Mouse (Mus musculus) mouse embryonic stem cell (cell line): Measurements from ENCODE around the gene Pcgf1.

Experiments used
- in situ Hi-C, 2 experiments: fragments of 300-500 bp; cut with MboI; formaldehyde crosslinking; loops; 1 replicate in 1 of 2; 3 replicates in 1 of 2; pipeline ENCODE4 v1.14.3; 2019 to 2020; ENCODE audit warnings: low sequenced_read_pairs in 2 of 2, low pct_unique_long_range_greater_than_20kb in 1 of 2, mixed read lengths in 1 of 2; ENCODE audit not compliant: unreplicated experiment in 1 of 2

The Pcgf1 gene

DNA sequence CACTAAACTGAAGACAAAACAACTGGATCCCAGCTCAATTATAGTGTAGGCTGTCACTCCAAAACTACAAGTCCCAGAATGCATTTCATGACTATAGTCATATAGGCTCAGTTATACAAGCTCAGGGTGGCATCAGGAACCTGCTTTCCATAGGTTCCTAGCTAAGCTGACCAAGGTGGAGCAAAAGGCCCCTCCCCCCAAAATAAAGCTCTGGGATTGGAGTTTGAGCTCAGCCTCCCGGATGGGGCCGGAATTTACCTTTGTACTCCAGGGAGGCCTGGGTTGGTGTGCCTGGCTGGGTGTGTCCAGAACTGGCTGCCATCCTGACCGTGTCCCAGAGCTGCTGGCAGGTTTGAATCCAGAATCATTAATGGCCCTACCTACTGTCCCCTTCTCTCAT is 19.9 kb upstream of the Pcgf1 start, which contains the start of gene Dqx1:
Gene Dqx1, plus strand, starts transcription at position 55 of the 400 bp plus-strand sequence.
- in situ Hi-C loops, result no loop called here

DNA sequence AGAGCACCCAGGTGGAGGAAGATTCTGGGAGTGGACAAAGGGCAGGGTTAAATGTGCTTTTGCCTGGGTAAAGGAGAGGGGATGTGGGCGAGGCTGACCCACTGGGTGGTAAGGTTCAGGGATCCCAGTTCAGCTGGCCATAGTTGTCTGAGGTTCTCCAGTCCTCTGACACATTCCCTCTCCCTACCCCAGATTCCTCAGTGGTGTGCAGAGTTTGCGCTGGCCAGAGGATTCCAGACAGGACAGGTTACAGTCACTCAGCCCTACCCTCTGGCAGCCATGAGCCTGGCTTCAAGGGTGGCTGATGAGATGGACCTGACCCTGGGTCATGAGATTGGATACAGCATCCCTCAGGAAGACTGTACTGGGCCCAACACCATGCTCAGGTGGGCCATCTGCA is 18.9 kb upstream of the Pcgf1 start:
- in situ Hi-C loops, result no loop called here

DNA sequence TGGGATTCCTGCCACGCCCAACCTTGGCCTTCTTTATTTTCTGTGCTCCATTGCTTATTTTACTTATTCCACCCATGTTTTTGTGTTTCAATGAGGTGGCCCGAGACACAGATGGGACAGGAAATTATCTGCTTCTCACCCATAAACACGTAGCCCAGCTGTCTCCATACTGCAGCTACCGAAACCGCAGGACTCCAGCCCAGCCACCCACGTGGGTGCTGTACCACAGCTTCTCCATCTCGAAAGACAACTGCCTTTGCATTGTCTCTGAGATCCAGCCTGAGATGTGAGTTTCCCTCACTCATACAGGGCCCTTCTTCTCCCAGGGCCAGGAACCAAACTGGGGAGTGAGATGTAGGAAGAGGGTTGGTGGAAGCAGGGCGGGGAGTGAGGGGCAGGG is 11.7 kb upstream of the Pcgf1 start:
- in situ Hi-C loops, result loop anchor here in 1 of 2 experiments (10.0 kb wide), 1 partner anchor 649 kb away; the partner anchor contains the start of gene Vax2

DNA sequence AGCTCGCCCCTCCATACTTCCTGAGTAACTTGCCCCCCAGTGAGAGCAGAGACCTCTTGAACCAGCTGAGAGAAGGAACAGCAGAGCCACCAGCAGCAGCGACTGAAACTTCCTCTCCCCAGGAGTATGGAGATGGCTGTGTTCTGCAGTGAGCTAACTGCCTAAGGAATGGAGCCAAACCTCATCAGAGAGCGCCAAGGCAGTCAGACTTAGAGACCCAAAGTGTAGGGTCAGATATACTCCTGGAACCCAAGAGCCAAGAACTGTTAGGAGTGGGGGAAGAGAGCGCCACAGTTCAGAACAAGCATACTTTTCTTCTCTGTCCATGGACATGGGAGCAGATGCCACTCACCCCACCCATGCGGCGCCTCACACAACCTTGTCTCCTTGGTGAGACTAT is 11.2 kb upstream of the Pcgf1 start:
- in situ Hi-C loops, result loop anchor here in 1 of 2 experiments (10.0 kb wide), 1 partner anchor 648 kb away; the partner anchor contains the start of gene Vax2

DNA sequence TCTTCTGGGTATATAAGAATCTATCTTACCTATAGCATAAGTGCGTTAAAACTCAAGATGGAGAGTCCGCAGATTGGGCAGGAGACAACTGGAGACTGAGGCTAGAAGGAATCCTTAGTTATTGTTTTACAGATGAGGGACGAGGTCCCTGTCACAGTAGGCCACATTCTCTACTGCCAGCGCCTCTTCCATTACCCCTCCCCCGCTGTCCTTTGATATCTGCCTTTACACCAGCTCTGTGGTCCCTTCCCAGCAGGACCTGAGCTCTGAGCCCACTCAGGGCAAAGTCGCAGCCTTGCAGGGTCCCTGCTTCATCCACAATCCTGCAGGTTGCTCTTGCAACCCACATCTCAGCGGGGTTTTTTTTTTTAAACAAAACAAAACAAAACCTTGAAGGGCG is 9.4 kb upstream of the Pcgf1 start:
- in situ Hi-C loops, result loop anchor here in 1 of 2 experiments (10.0 kb wide), 1 partner anchor 647 kb away; the partner anchor contains the start of gene Vax2

DNA sequence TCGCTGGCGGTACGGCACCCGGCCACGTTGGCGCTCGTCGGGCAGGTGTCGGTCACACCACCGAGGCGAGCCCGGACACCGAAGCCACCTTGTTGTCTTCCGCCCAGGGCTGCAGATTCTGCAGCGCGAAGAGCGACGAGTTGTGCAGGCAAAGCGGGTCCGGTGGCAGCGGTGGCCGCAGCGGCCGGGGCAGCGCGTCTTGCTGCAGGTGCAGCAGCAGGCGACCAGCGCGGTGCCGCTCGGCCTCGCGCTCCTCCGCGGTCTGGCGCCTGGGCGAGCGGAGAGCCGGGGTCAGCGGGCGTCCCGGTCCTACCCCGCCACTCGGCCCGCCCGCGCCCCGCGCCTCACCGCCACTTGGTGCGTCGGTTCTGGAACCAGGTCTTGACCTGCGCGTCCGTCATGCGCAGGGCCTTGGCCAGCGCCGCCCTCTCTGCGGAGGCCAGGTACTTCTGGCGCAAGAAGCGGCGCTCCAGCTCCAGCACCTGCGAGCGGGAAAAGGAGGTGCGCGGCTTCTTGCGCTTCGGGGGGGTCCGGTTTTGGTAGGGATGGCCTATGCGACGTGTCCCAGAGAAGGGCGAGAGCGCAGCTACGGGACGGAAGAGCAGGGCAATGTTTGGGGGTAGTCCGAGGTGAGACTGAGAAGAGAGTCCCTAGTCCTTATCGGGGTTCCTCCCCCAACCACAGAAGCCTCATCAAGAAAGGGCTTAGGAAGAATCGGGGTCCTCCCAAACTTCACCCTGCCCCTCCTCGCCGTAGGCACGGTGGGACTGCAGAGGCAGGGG is 8.8 kb upstream of the Pcgf1 start:
- in situ Hi-C loops, result loop anchor here in 1 of 2 experiments (10.0 kb wide), 1 partner anchor 646 kb away; the partner anchor contains the start of gene Vax2

DNA sequence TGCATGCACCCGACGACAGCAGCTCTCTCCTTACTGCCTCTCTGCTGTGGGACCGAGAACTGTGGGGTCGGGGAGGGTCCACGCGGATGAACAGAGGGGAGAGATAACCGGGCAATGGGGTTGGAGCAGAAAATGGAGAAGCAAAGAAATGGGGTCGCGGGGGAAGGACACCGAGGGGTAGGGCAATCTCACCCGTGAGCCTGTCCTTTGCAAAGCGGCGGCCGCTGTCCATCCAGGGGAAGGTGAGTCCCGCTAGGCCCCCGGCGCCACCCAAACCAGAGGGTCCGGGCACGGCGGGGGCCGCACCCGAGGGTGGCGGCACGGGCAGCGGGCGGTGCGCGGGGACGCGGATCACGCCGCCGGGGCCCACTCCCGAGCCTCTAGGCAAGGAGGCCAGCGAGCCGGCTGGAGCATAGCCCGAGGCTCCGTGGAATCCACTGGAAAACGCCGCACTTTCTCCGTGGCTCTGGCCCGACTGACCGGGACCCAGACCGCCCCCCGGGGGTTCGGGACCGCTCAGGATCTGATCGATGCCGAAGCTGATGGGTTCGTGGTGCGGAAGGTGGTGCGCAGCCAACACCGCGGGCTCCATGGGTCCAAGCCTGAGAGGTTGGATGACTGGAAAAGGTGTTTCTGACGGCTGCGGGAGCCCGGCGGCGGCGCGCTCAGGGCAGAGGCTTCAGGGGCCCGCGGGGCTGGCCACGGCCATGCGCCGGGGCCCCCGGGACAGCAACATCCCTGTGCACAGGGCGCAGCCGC is 8.0 kb upstream of the Pcgf1 start:
- in situ Hi-C loops, result loop anchor here in 1 of 2 experiments (10.0 kb wide), 1 partner anchor 645 kb away; the partner anchor contains the start of gene Vax2

DNA sequence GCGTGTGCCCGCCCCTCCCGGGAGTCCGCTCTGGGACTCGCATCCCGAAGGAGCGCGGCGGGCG is 7.6 kb upstream of the Pcgf1 start, which contains the start of gene Tlx2:
Gene Tlx2, minus strand, starts transcription at position 47 of the 64 bp plus-strand sequence.
- in situ Hi-C loops, result no loop called here

DNA sequence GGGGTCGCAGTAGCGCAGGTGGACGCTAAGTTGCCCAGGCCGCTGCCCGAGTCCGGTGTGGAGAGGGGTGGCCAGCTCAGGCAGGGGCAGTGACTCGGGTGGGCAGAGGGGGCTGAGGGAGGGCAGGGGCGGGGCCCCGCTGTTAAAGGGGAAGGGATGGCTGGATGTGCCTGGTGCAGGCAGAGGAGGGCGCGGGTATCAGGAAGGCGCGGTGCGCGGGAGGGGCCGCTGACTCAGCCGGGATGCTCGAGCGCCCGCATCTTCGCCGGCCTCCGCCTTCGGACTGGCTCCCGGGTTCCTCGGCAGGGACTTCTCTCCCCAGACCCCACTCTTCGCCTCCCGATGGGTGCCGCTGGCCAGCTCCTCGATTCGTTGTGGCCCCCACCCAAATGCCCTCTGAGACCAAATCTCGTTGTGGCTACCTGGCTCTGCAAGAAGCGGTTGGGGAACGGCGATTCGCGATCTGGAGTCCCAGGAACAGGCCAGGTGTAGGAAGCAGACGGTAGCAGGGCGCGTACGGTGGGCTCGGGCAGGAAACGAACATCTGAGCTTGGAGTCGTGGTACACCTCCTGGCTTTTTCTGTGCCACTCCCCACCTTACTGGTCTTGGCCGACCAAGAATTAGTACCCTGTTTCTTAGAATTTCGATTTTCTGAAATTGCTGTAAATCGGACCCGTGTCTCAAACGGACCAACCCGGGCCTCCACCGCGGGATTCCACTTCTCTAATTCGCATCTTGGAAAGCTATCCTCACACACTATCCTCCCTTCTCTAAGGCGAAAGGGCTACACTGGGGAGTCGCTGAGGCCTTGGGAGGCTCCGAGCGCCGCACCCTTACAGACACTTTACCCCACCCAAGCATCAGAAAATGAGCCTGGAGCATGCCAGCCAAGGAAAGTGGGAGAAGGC is 7.1 kb upstream of the Pcgf1 start:
- in situ Hi-C loops, result no loop called here

DNA sequence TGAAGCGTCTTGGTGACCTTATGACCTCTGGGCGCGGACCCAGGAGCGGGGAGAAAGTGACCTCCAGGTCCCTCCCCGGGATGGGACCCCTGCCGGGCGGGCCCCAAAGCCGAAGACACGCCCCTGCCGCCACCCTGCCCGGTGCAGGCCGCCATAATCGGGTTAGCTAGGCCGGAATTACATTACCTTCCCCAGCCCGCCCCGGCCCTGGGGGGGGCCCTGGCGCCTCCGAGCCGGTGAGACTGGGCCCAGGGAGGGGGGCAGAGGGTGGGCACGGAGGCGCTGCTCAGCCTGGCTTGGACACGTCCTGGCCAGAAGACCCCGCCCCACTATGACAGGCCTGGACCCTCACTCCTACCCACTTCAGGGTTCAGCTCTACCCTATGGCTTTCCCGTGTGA is 6.4 kb upstream of the Pcgf1 start:
- in situ Hi-C loops, result no loop called here

DNA sequence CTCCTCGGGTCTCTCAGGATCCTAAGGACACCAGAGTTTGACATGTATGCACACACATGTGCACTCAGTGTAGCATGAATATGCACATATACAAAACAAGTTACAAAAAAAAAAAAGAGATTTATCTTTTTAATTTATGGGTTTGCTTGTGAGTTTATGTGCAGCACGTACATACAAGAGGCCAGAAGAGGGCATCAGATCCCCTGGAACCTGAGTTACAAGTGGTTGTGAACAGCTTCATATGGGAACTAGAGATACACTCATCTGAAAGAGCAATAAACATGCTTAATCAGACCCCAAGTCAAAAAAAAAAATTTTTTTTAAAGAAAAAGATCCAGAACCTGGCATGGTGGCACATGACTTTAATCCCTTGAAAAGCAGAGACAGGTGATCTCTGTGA is 2.7 kb upstream of the Pcgf1 start:
- in situ Hi-C loops, result no loop called here

DNA sequence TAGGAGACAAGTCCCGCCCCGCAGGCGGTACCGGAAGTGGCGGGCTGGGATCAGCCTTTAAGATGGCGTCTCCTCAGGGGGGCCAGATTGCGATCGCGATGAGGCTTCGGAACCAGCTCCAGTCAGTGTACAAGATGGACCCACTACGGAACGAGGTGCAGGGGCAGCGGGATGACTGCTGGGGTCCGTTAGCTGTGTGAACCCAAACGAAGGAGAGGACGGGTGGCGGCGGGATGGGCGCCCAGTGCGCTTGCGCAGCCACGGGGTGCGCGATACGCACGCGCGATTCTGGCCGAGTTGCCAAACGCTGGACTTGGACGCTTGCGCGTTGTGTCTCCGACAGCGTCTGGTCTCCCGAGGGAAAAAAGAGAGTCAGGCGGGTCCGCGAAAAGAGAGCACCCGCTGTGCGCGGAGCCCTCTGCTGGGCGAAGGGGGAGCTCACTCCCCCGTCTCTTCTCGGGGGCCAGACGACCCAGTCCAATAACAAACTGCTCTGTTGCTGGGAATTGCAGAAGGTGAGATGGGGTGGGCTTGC is 722 bp downstream of the Pcgf1 start:
- in situ Hi-C loops, result no loop called here

DNA sequence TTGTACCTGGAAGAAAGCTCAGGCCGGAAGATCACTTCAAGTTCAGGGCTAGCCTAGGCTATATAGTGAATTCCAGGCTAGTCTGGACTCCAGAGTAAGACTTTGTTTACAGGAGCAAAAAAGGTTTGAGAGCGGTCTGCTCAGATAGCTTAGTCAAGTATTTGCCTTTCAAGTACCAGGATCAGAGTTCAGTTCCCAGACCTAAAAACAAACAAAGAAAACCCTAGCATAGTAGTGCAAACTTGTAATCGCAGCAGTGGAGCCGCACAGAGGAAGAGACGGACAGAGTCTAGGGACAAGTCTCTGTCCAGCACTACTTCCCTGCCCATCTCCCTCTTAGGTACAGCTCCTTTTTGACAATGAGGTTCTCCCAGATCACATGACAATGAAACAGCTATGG is 2.5 kb downstream of the Pcgf1 start:
- in situ Hi-C loops, result no loop called here

DNA sequence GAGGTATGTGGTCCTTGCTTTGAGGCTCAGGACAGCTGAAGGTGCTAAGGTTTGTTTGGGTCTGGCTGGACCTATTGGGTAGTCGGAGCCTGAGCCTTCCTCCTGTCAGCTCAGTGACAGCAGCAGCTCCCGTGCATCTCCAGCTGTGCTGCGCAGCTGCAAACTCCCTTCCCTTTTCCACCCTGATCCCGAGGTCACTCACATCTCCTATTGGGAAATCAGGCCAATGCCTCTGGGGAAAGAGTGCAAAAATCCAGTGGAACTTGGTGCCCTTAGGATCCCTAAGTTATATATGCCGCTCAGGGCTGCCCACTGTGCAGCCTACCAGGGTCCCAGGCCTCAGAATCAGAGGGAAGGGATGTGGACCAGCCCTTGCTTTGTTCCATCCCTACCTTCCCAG is 5.8 kb downstream of the Pcgf1 start:
- in situ Hi-C loops, result no loop called here

DNA sequence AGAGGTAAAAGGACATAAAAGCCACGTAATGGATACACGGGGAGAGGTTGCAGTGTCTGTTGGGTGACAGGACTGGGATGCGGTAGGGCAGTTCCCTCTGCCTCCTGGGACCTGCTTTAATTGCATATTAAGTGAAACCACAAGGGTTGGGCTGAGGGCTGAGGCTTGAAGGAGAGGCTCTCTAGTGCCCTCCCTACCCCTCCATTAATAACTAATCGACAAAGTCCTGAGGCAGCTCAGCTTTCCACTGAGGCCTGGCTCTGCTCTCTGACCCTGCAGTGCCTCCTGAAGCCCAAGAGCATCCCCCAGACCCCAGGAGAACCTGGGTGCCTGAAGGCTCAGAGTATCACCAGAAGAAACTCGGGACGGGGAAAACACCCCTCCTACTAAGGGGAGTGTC is 6.8 kb downstream of the Pcgf1 start:
- in situ Hi-C loops, result no loop called here

DNA sequence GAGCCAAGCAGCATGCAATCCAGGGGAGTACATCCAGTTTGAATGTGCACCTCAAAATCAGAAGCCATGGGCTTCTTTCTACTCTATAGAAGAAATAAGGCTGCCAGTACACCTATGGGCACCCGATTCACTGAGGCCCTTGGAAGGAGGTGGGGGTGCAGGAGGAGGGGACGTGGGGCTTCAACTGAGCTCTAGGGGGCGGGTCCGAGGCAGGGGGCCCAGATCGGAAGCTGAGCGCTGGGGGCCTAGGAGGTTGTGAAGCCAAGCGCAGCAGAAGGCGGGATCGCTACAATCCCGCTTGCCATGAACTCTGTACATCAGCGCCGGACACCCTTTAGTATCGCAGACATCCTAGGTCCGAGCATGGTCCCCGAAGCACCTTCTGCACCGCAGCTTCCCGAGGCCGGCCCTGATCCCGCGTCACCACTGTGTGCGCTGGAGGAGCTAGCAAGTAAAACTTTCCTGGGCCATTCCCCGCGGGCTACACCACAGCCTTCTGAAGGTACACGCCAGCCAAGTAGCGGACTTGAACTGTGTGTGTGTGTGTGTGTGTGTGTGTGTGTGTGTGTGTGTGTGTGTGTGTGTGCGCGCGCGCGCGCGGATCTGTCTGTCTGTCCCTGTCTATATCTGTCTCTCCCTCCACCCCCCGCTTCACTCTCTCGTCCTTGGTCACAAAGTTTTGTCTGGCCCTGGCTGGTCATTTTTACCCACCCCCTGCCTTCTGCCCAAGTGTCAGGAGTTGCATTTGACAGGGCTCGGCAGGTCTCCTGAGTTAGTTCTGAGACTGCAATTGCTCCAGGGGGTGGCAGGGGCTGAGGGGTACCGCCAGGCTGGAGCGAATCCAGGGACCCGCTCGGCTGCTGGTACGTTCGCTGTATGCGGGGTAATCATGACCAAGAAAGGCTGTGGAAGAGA is 8.7 kb downstream of the Pcgf1 start, which contains the start of gene Lbx2:
Gene Lbx2, plus strand, starts transcription at position 247 of the 915 bp plus-strand sequence.
- in situ Hi-C loops, result no loop called here

DNA sequence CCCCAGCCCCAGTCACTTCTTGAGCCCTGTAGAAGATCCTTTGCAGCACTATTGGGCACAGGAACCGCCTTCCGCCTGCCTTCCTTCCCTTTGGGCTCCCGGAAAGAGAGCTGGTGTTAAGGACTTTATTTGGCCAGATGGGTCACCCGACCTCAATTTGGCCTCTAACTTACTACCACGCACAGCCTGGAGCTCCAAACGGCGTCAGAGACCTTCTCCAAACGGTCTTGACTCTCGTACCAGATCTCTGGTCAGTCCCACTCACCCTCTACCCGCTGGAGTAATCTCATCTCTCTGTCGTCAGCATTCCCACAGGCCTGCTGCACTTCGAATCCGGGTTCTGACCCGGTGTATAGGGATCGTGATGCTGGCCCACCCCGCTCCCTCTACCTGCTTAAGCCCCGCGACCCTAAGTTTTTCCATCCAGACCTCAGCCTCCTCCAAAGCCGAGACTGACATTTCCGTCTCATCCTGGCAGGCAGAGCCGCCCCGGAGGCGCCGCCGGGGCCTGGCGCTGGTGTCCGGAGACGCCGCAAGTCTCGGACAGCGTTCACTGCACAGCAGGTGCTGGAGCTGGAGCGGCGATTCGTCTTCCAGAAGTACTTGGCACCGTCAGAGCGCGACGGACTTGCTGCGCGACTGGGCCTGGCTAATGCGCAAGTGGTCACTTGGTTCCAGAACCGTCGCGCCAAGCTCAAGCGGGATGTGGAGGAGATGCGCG is 9.7 kb downstream of the Pcgf1 start:
- in situ Hi-C loops, result no loop called here
